Mouse (Mus musculus): ENCODE data around the gene Esr1. TPM values are rescaled to one million over a fixed set of nuclear protein-coding genes. Genes with fewer than 3 reads are reported as not detected.
A peak's percentile ranks its signal among the peaks of the same experiment; 100 is the strongest.

Esr1 gene
- polyA plus RNA-seq, 1 experiment from 2014 or later: 0.67 TPM

- no peaks in the 10 kb centered on the region for H3K4me1 ChIP-seq (ENCODE audit: control insufficient read depth, insufficient read depth, low read length)
- no peak for ATAC-seq (ENCODE audit: insufficient number of reproducible peaks, low FRiP score, low TSS enrichment, low read depth)
Observed at GRCm38 (mm10) chr10:4683106-4683505, 71.7 kb downstream of the Esr1 start.

GRCm38 (mm10) chr10:4683711-4684265 is 72.4 kb downstream of the Esr1 start:
- ATAC-seq (ENCODE audit: insufficient number of reproducible peaks, low FRiP score, low TSS enrichment, low read depth) (no peak), DNase-seq (ENCODE audit: low spot score) (no peak)
- Histone ChIP-seq H3K4me2 (ENCODE audit: low read depth, severe bottlenecking) (no peak overlapping the region), H3K4me1 (ENCODE audit: control insufficient read depth, insufficient read depth, low read length) (no peaks in the 10 kb centered on the region), H3K4me3 (ENCODE audit: low read depth, low read length) (no peak overlapping the region), H3K9me3 (ENCODE audit: control insufficient read depth, low read length) (no peaks in the 10 kb centered on the region), H3K9ac (ENCODE audit: low read length) (no peak overlapping the region), H3K36me3 (ENCODE audit: control insufficient read depth, insufficient read depth, low read length) (no peaks in the 10 kb centered on the region), H3K27me3 (ENCODE audit: control insufficient read depth, insufficient read depth, low read length) (no peaks in the 10 kb centered on the region), H3K27ac (replicated peaks; ENCODE audit: low read depth, low read length) (no peak overlapping the region)
- 92% methylated on average over 12 of the region's 12 CpGs for WGBS

More at GRCm38 (mm10) chr10:4683106-4683505, 71.7 kb downstream of the Esr1 start:
- H3K9me3 ChIP-seq (ENCODE audit: control insufficient read depth, low read length): no peaks in the 10 kb centered on the region
- no peak overlapping the region for H3K9ac ChIP-seq (ENCODE audit: low read length)
- DNase-seq (ENCODE audit: low spot score): no peak
- no peaks in the 10 kb centered on the region for H3K27me3 ChIP-seq (ENCODE audit: control insufficient read depth, insufficient read depth, low read length)
- H3K4me3 ChIP-seq (ENCODE audit: low read depth, low read length): no peak overlapping the region
- no peak overlapping the region for H3K4me2 ChIP-seq (ENCODE audit: low read depth, severe bottlenecking)
- 83% methylated on average over 5 of the region's 5 CpGs for WGBS
- no peaks in the 10 kb centered on the region for H3K36me3 ChIP-seq (ENCODE audit: control insufficient read depth, insufficient read depth, low read length)
- no peak overlapping the region for H3K27ac ChIP-seq (replicated peaks; ENCODE audit: low read depth, low read length)

GRCm38 (mm10) chr10:4694336-4694865 is 83.0 kb downstream of the Esr1 start:
- no peaks in the 10 kb centered on the region for H3K9me3 ChIP-seq (ENCODE audit: control insufficient read depth, low read length)
- no peaks in the 10 kb centered on the region for H3K36me3 ChIP-seq (ENCODE audit: control insufficient read depth, insufficient read depth, low read length)
- no peaks in the 10 kb centered on the region for H3K27me3 ChIP-seq (ENCODE audit: control insufficient read depth, insufficient read depth, low read length)
- no peak overlapping the region for H3K27ac ChIP-seq (replicated peaks; ENCODE audit: low read depth, low read length)
- WGBS: 51% methylated on average over 7 of the region's 7 CpGs
- no peak overlapping the region for H3K4me2 ChIP-seq (ENCODE audit: low read depth, severe bottlenecking)
- H3K4me1 ChIP-seq (ENCODE audit: control insufficient read depth, insufficient read depth, low read length): no peaks in the 10 kb centered on the region
- DNase-seq (ENCODE audit: low spot score) (peak; percentile 31), ATAC-seq (ENCODE audit: insufficient number of reproducible peaks, low FRiP score, low TSS enrichment, low read depth) (no peak)
- no peak overlapping the region for H3K9ac ChIP-seq (ENCODE audit: low read length)
- H3K4me3 ChIP-seq (ENCODE audit: low read depth, low read length): no peak overlapping the region

DNA sequence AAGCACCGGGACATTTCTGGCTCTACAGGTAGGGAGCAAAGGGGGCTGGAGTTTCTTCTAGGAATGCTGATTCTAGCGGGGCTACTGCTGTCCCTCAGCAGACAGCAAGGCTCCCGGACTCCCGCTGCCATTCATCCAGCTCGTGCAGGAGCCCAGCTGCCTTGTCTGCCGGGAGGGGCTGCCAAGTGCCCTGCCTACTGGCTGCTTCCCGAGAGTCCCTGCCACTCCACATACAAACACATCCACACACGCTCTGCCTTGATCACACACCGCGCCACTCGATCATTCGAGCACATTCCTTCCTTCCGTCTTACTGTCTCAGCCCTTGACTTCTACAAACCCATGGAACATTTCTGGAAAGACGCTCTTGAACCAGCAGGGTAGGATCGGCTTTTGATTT is 98.5 kb downstream of the Esr1 start:
- Histone ChIP-seq H3K9me3 (ENCODE audit: control insufficient read depth, low read length) (no peaks in the 10 kb centered on the region), H3K4me2 (ENCODE audit: low read depth, severe bottlenecking) (peak overlapping the region; percentile 44), H3K27me3 (ENCODE audit: control insufficient read depth, insufficient read depth, low read length) (peaks cover 19% of the 10 kb centered on the region), H3K36me3 (ENCODE audit: control insufficient read depth, insufficient read depth, low read length) (no peaks in the 10 kb centered on the region), H3K4me1 (ENCODE audit: control insufficient read depth, insufficient read depth, low read length) (0 out of 2 replicates have a peak, but pooled peaks cover 3% of the 10 kb centered on the region), H3K9ac (ENCODE audit: low read length) (no peak overlapping the region), H3K27ac (replicated peaks; ENCODE audit: low read depth, low read length) (no peak overlapping the region), H3K4me3 (ENCODE audit: low read depth, low read length) (no peak overlapping the region)
- DNase-seq (ENCODE audit: low spot score): peak; percentile 45
- no peak for ATAC-seq (ENCODE audit: insufficient number of reproducible peaks, low FRiP score, low TSS enrichment, low read depth)
- 4% methylated on average over 15 of the region's 15 CpGs for WGBS

DNA sequence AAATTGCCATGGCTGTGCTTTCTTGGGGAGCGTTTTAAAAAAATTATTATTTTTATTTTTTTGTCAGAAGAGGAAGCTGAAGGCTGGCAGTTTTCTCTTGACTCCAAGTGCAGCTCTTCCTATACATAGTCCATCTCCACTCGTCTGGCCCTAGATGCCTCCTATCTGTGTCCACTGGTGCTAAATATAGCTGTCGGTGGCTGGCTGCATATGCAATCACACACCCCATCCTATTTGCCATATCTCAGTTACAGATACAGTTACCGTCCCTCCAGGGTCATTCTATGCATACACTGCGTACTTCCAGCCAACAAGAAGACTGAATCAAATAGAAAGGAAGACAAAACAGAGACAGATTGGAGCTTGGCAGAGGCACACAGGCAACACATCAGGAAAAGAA is 100.0 kb downstream of the Esr1 start:
- no peak for DNase-seq (ENCODE audit: low spot score)
- no peak for ATAC-seq (ENCODE audit: insufficient number of reproducible peaks, low FRiP score, low TSS enrichment, low read depth)
- Histone ChIP-seq H3K4me2 (ENCODE audit: low read depth, severe bottlenecking) (no peak overlapping the region), H3K4me3 (ENCODE audit: low read depth, low read length) (no peak overlapping the region), H3K9ac (ENCODE audit: low read length) (no peak overlapping the region), H3K27ac (replicated peaks; ENCODE audit: low read depth, low read length) (no peak overlapping the region), H3K4me1 (ENCODE audit: control insufficient read depth, insufficient read depth, low read length) (0 out of 2 replicates have a peak, but pooled peaks cover 3% of the 10 kb centered on the region), H3K9me3 (ENCODE audit: control insufficient read depth, low read length) (no peaks in the 10 kb centered on the region), H3K27me3 (ENCODE audit: control insufficient read depth, insufficient read depth, low read length) (peaks cover 19% of the 10 kb centered on the region), H3K36me3 (ENCODE audit: control insufficient read depth, insufficient read depth, low read length) (no peaks in the 10 kb centered on the region)
- WGBS: 51% methylated on average over 5 of the region's 5 CpGs

DNA sequence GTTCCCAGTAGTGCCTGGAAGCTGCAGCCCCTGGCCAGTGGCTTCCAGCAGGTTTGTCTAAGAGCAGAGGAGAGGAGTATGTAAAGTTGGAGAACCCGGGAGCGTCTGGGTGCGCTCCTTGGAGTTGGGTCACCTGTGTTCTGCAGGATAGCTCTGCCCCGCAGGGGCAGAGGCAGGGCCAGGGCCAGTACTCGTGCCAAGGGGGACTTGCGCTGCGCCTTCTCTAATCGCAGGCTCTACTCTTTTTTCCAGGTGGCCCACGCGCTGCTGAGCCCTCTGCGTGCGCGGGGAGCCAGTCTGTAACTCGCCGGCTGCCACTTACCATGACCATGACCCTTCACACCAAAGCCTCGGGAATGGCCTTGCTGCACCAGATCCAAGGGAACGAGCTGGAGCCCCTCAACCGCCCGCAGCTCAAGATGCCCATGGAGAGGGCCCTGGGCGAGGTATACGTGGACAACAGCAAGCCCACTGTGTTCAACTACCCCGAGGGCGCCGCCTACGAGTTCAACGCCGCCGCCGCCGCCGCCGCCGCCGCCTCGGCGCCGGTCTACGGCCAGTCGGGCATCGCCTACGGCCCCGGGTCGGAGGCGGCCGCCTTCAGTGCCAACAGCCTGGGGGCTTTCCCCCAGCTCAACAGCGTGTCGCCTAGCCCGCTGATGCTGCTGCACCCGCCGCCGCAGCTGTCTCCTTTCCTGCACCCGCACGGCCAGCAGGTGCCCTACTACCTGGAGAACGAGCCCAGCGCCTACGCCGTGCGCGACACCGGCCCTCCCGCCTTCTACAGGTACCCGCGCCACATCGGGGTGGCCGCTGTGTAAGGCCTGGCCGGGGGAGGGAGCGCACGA is 100.9 kb downstream of the Esr1 start:
- DNase-seq (ENCODE audit: low spot score) (peak; percentile 58), ATAC-seq (ENCODE audit: insufficient number of reproducible peaks, low FRiP score, low TSS enrichment, low read depth) (no peak; the same call in 1 of the 2 replicates)
- Histone ChIP-seq H3K4me3 (ENCODE audit: low read depth, low read length) (peak overlapping the region; percentile 39), H3K27ac (replicated peaks; ENCODE audit: low read depth, low read length) (no peak overlapping the region), H3K9me3 (ENCODE audit: control insufficient read depth, low read length) (no peaks in the 10 kb centered on the region), H3K4me2 (ENCODE audit: low read depth, severe bottlenecking) (peak overlapping the region; percentile 92), H3K36me3 (ENCODE audit: control insufficient read depth, insufficient read depth, low read length) (no peaks in the 10 kb centered on the region), H3K27me3 (ENCODE audit: control insufficient read depth, insufficient read depth, low read length) (peaks cover 19% of the 10 kb centered on the region), H3K4me1 (ENCODE audit: control insufficient read depth, insufficient read depth, low read length) (0 out of 2 replicates have a peak, but pooled peaks cover 3% of the 10 kb centered on the region), H3K9ac (ENCODE audit: low read length) (peak overlapping the region; percentile 3; the same call in 1 of the 2 replicates)
- 1% methylated on average over 63 of the region's 68 CpGs for WGBS

- WGBS: 31% methylated on average over 10 of the region's 10 CpGs
- H3K4me2 ChIP-seq (ENCODE audit: low read depth, severe bottlenecking): no peak overlapping the region
- H3K9me3 ChIP-seq (ENCODE audit: control insufficient read depth, low read length): no peaks in the 10 kb centered on the region
- peak; percentile 61; the same call in 1 of the 2 replicates for ATAC-seq (ENCODE audit: insufficient number of reproducible peaks, low FRiP score, low TSS enrichment, low read depth)
- H3K9ac ChIP-seq (ENCODE audit: low read length): no peak overlapping the region
- peaks cover 19% of the 10 kb centered on the region for H3K27me3 ChIP-seq (ENCODE audit: control insufficient read depth, insufficient read depth, low read length)
- H3K27ac ChIP-seq (replicated peaks; ENCODE audit: low read depth, low read length): no peak overlapping the region
- peak; percentile 54 for DNase-seq (ENCODE audit: low spot score)
- no peak overlapping the region for H3K4me3 ChIP-seq (ENCODE audit: low read depth, low read length)
- 0 out of 2 replicates have a peak, but pooled peaks cover 3% of the 10 kb centered on the region for H3K4me1 ChIP-seq (ENCODE audit: control insufficient read depth, insufficient read depth, low read length)
- H3K36me3 ChIP-seq (ENCODE audit: control insufficient read depth, insufficient read depth, low read length): no peaks in the 10 kb centered on the region
Observed at GRCm38 (mm10) chr10:4713398-4713797, 102.0 kb downstream of the Esr1 start.

DNA sequence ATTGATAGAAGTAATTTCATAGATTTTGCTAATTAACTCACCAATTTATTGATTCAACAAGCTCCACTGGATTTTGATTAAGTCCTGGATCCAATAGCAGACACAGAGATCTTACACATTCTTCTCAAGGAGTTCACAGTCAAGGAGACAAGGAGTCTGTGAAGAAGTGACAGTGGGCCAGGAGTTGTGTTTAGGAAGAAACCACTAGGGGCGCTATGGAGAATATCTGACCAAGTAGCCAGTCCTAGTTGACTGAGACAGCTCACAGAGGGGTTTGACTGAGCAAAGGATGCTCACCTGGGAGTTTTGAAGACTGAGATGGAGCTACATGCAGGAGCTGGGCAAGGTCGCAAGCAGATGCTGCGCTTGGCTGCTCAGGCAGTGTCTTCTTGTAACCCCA is 113.5 kb downstream of the Esr1 start:
- Histone ChIP-seq H3K9ac (ENCODE audit: low read length) (no peak overlapping the region), H3K27me3 (ENCODE audit: control insufficient read depth, insufficient read depth, low read length) (no peaks in the 10 kb centered on the region), H3K4me1 (ENCODE audit: control insufficient read depth, insufficient read depth, low read length) (no peaks in the 10 kb centered on the region), H3K27ac (replicated peaks; ENCODE audit: low read depth, low read length) (no peak overlapping the region), H3K4me2 (ENCODE audit: low read depth, severe bottlenecking) (no peak overlapping the region), H3K4me3 (ENCODE audit: low read depth, low read length) (no peak overlapping the region), H3K36me3 (ENCODE audit: control insufficient read depth, insufficient read depth, low read length) (no peaks in the 10 kb centered on the region), H3K9me3 (ENCODE audit: control insufficient read depth, low read length) (no peaks in the 10 kb centered on the region)
- 46% methylated on average over 3 of the region's 3 CpGs for WGBS
- DNase-seq (ENCODE audit: low spot score): no peak
- no peak for ATAC-seq (ENCODE audit: insufficient number of reproducible peaks, low FRiP score, low TSS enrichment, low read depth)

Measured in limb, embryonic 11.5 days (tissue).